Mouse (Mus musculus): Measurements from ENCODE around the gene Cbr2.

DNA sequence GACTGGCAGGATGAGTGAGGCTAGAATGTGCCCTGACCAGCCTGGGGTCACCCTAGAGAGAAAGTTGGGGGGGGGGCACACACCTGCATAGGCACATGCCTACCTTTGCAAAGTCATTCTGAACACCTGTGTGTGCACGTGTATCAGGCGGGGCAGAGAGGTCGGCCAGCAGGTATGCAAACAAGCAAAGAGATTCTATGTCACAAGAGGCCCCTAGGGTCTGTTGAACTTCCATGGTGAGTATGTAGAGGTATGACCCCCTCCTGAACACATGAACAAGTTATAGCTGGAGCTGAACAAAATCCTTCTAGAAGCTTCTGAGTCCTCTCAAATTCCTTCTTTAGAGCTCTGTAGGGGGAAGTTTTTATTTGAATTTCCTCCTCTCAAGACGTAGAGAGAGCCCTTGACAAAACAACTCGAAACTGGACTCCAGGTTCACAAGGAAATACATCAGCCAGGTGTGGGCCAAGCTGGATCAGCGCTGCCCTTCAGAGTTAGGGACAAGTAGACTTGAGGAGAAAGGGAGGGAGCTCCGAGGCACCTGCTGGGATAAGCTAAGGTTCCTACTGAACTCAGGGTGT, 12.3 kb upstream of the Cbr2 start:
- TF ChIP-seq CTCF (IDR thresholded peaks at IDR 0.05; ENCODE audit: low read depth, low read length) (no peak), TAL1 (conservative IDR thresholded peaks at IDR 0.05; ENCODE audit: low read depth, low read length) (no peak), GATA2 (IDR thresholded peaks at IDR 0.05; ENCODE audit: borderline replicate concordance, low read depth, low read length) (no peak), POLR2AphosphoS5 (IDR thresholded peaks at IDR 0.05; ENCODE audit: insufficient replicate concordance, low read depth, low read length) (no peak), GATA1 (IDR thresholded peaks at IDR 0.05; ENCODE audit: borderline replicate concordance, low read length) (no peak)

Data from G1E (cell line).